Mouse (Mus musculus) stomach, postnatal 0 days (tissue): ENCODE data around the gene Sh3pxd2b.

Source experiments
- CTCF ChIP-seq: IDR thresholded peaks from 2 replicates; pipeline ENCODE4 v1.5.1; 2016; ENCODE audit warnings: antibody characterized with exemption, low read depth, mild to moderate bottlenecking, moderate library complexity
- EP300 ChIP-seq: optimal IDR thresholded peaks from 2 replicates; pipeline ENCODE3; 2016; ENCODE audit warnings: antibody characterized with exemption

GRCm38 (mm10) chr11:32453353-32453915, 105.8 kb downstream of the Sh3pxd2b start:
- no peak for TF ChIP-seq EP300
- TF ChIP-seq CTCF = no peak
